Mouse (Mus musculus): ENCODE measurements around the gene Rccd1.

- TF ChIP-seq CTCF (IDR thresholded peaks at IDR 0.05; ENCODE audit: borderline replicate concordance, insufficient read depth, low read depth, low read length) (no peak), POLR2A (IDR thresholded peaks at IDR 0.05; ENCODE audit: borderline replicate concordance, insufficient read depth, low read length) (peak; percentile 52; the same call in 1 of the 2 replicates)
Measured at GRCm38 (mm10) chr7:80268897-80269750, 55.1 kb downstream of the Rccd1 start, which contains the start of gene Vps33b.

Measured in cerebellum, adult 2 months (tissue).